Mouse (Mus musculus): ENCODE results near the gene Cfap161. TPM values are rescaled to one million over a fixed set of nuclear protein-coding genes. Genes with fewer than 3 reads are reported as not detected.

Gene Cfap161
- polyA plus RNA-seq, 1 experiment from 2014 or later = 0.18 TPM

GRCm38 (mm10) chr7:83800561-83801482, 6.1 kb upstream of the Cfap161 start:
- Histone ChIP-seq H3K4me1 (peaks cover 10% of the 10 kb centered on the region; the same call in 1 of the 2 replicates), H3K4me3 (no peak overlapping the region), H3K27ac (no peak overlapping the region), H3K27me3 (no peaks in the 10 kb centered on the region), H3K9ac (no peak overlapping the region), H3K9me3 (no peaks in the 10 kb centered on the region), H3K36me3 (no peaks in the 10 kb centered on the region), H3K4me2 (no peak overlapping the region)
- no peak for ATAC-seq (ENCODE audit: insufficient number of reproducible peaks, low FRiP score, low TSS enrichment, low read depth)
- 61% methylated on average over 8 of the region's 8 CpGs for WGBS

- ATAC-seq (ENCODE audit: insufficient number of reproducible peaks, low FRiP score, low TSS enrichment, low read depth) = no peak
- WGBS = 80% methylated on average over 2 of the region's 2 CpGs
Observed at GRCm38 (mm10) chr7:83800071-83800470, 5.4 kb upstream of the Cfap161 start.

GRCm38 (mm10) chr7:83798004-83798403, 3.3 kb upstream of the Cfap161 start:
- peaks cover 15% of the 10 kb centered on the region for H3K4me1 ChIP-seq
- no peak overlapping the region for H3K4me3 ChIP-seq
- H3K27me3 ChIP-seq = no peaks in the 10 kb centered on the region
- H3K9ac ChIP-seq = no peak overlapping the region
- no peaks in the 10 kb centered on the region for H3K9me3 ChIP-seq
- ATAC-seq (ENCODE audit: insufficient number of reproducible peaks, low FRiP score, low TSS enrichment, low read depth) = no peak
- H3K36me3 ChIP-seq = no peaks in the 10 kb centered on the region
- no peak overlapping the region for H3K4me2 ChIP-seq
- H3K27ac ChIP-seq = peak overlapping the region; percentile 54; the same call in 1 of the 2 replicates

More at GRCm38 (mm10) chr7:83800071-83800470, 5.4 kb upstream of the Cfap161 start:
- no peak overlapping the region for H3K4me2 ChIP-seq
- H3K36me3 ChIP-seq = no peaks in the 10 kb centered on the region
- no peaks in the 10 kb centered on the region for H3K27me3 ChIP-seq
- no peak overlapping the region for H3K9ac ChIP-seq
- H3K4me1 ChIP-seq = peaks cover 10% of the 10 kb centered on the region; the same call in 1 of the 2 replicates
- no peaks in the 10 kb centered on the region for H3K9me3 ChIP-seq
- H3K27ac ChIP-seq = no peak overlapping the region
- H3K4me3 ChIP-seq = no peak overlapping the region

- Histone ChIP-seq H3K4me1 (peaks cover 12% of the 10 kb centered on the region), H3K4me2 (no peak overlapping the region), H3K27me3 (no peaks in the 10 kb centered on the region), H3K36me3 (no peaks in the 10 kb centered on the region), H3K27ac (no peak overlapping the region), H3K9me3 (no peaks in the 10 kb centered on the region), H3K4me3 (no peak overlapping the region), H3K9ac (no peak overlapping the region)
- ATAC-seq (ENCODE audit: insufficient number of reproducible peaks, low FRiP score, low TSS enrichment, low read depth) = no peak
- WGBS = 60% methylated on average over 5 of the region's 5 CpGs
Observed at GRCm38 (mm10) chr7:83796177-83796576, 1.5 kb upstream of the Cfap161 start.

- Histone ChIP-seq H3K36me3 (no peaks in the 10 kb centered on the region), H3K27me3 (no peaks in the 10 kb centered on the region), H3K4me2 (no peak overlapping the region), H3K9me3 (no peaks in the 10 kb centered on the region), H3K9ac (no peak overlapping the region), H3K4me1 (peaks cover 8% of the 10 kb centered on the region), H3K4me3 (no peak overlapping the region), H3K27ac (no peak overlapping the region)
- ATAC-seq (ENCODE audit: insufficient number of reproducible peaks, low FRiP score, low TSS enrichment, low read depth) = no peak
- 45% methylated on average over 11 of the region's 11 CpGs for WGBS
Observed at GRCm38 (mm10) chr7:83794006-83794683, 535 bp downstream of the Cfap161 start.

GRCm38 (mm10) chr7:83780881-83781280, 13.8 kb downstream of the Cfap161 start:
- Histone ChIP-seq H3K27me3 (no peaks in the 10 kb centered on the region), H3K4me1 (no peaks in the 10 kb centered on the region), H3K4me3 (no peak overlapping the region), H3K27ac (no peak overlapping the region), H3K36me3 (no peaks in the 10 kb centered on the region), H3K9me3 (no peaks in the 10 kb centered on the region), H3K9ac (no peak overlapping the region), H3K4me2 (no peak overlapping the region)
- ATAC-seq (ENCODE audit: insufficient number of reproducible peaks, low FRiP score, low TSS enrichment, low read depth) = no peak
- 77% methylated on average over 4 of the region's 4 CpGs for WGBS

- Histone ChIP-seq H3K36me3 (no peaks in the 10 kb centered on the region), H3K9me3 (no peaks in the 10 kb centered on the region), H3K9ac (no peak overlapping the region), H3K4me3 (no peak overlapping the region), H3K27me3 (no peaks in the 10 kb centered on the region), H3K4me1 (no peaks in the 10 kb centered on the region), H3K4me2 (no peak overlapping the region), H3K27ac (no peak overlapping the region)
- ATAC-seq (ENCODE audit: insufficient number of reproducible peaks, low FRiP score, low TSS enrichment, low read depth) = no peak
- WGBS = 66% methylated on average over 4 of the region's 4 CpGs
Observed at GRCm38 (mm10) chr7:83780026-83780425, 14.7 kb downstream of the Cfap161 start.

GRCm38 (mm10) chr7:83779028-83779427, 15.7 kb downstream of the Cfap161 start:
- Histone ChIP-seq H3K9me3 (no peaks in the 10 kb centered on the region), H3K36me3 (no peaks in the 10 kb centered on the region), H3K27ac (no peak overlapping the region), H3K27me3 (no peaks in the 10 kb centered on the region), H3K4me1 (peaks cover 2% of the 10 kb centered on the region; the same call in 1 of the 2 replicates), H3K4me3 (no peak overlapping the region), H3K4me2 (no peak overlapping the region), H3K9ac (no peak overlapping the region)
- no peak for ATAC-seq (ENCODE audit: insufficient number of reproducible peaks, low FRiP score, low TSS enrichment, low read depth)
- 59% methylated on average over 2 of the region's 2 CpGs for WGBS

- no peaks in the 10 kb centered on the region for H3K9me3 ChIP-seq
- no peak for ATAC-seq (ENCODE audit: insufficient number of reproducible peaks, low FRiP score, low TSS enrichment, low read depth)
- WGBS = 75% methylated on average over 2 of the region's 2 CpGs
- H3K36me3 ChIP-seq = no peaks in the 10 kb centered on the region
- H3K27me3 ChIP-seq = no peaks in the 10 kb centered on the region
- no peak overlapping the region for H3K4me2 ChIP-seq
- H3K4me1 ChIP-seq = peaks cover 2% of the 10 kb centered on the region; the same call in 1 of the 2 replicates
- no peak overlapping the region for H3K4me3 ChIP-seq
- H3K27ac ChIP-seq = no peak overlapping the region
- H3K9ac ChIP-seq = no peak overlapping the region
Observed at GRCm38 (mm10) chr7:83778516-83778915, 16.2 kb downstream of the Cfap161 start.

- WGBS = 4% methylated on average over 5 of the region's 5 CpGs
- no peak overlapping the region for H3K27ac ChIP-seq
- H3K9ac ChIP-seq = no peak overlapping the region
Observed at GRCm38 (mm10) chr7:83774721-83775120, 20.0 kb downstream of the Cfap161 start.

GRCm38 (mm10) chr7:83763674-83764073, 31.0 kb downstream of the Cfap161 start:
- H3K36me3 ChIP-seq = no peaks in the 10 kb centered on the region
- WGBS = 46% methylated on average over 3 of the region's 3 CpGs
- H3K9me3 ChIP-seq = no peaks in the 10 kb centered on the region
- ATAC-seq (ENCODE audit: insufficient number of reproducible peaks, low FRiP score, low TSS enrichment, low read depth) = 0 out of 2 replicates have a peak, but pooled peaks have one; percentile 14
- H3K4me3 ChIP-seq = no peak overlapping the region
- H3K9ac ChIP-seq = no peak overlapping the region
- peak overlapping the region; percentile 51 for H3K27ac ChIP-seq
- H3K4me1 ChIP-seq = no peaks in the 10 kb centered on the region
- H3K27me3 ChIP-seq = no peaks in the 10 kb centered on the region
- no peak overlapping the region for H3K4me2 ChIP-seq

More at GRCm38 (mm10) chr7:83774721-83775120, 20.0 kb downstream of the Cfap161 start:
- Histone ChIP-seq H3K4me2 (no peak overlapping the region), H3K36me3 (no peaks in the 10 kb centered on the region), H3K4me1 (peaks cover 2% of the 10 kb centered on the region; the same call in 1 of the 2 replicates), H3K4me3 (no peak overlapping the region), H3K9me3 (no peaks in the 10 kb centered on the region), H3K27me3 (no peaks in the 10 kb centered on the region)
- no peak for ATAC-seq (ENCODE audit: insufficient number of reproducible peaks, low FRiP score, low TSS enrichment, low read depth)

- Histone ChIP-seq H3K4me1 (no peaks in the 10 kb centered on the region), H3K36me3 (no peaks in the 10 kb centered on the region), H3K9ac (no peak overlapping the region), H3K4me3 (no peak overlapping the region), H3K4me2 (no peak overlapping the region), H3K9me3 (no peaks in the 10 kb centered on the region), H3K27ac (no peak overlapping the region), H3K27me3 (no peaks in the 10 kb centered on the region)
- WGBS = 91% methylated on average over 5 of the region's 5 CpGs
- ATAC-seq (ENCODE audit: insufficient number of reproducible peaks, low FRiP score, low TSS enrichment, low read depth) = no peak
Observed at GRCm38 (mm10) chr7:83762336-83762735, 32.3 kb downstream of the Cfap161 start.
